Mouse (Mus musculus) mammary gland, adult 2 months (tissue): Measurements from ENCODE around the gene Tom1l2. TPM values are rescaled to one million over a fixed set of nuclear protein-coding genes. Genes with fewer than 3 reads are reported as not detected.

ENCODE experiments used
- polyA plus RNA-seq: library from polyadenylated mRNA; depleted of rRNA; stranded (reverse); fragments of >200 nt; gene quantifications from 2 replicates; pipeline ENCODE4 v1.2.3, GENCODE M21; 2012; ENCODE audit warnings: low replicate concordance; rRNA removed

Gene Tom1l2
- polyA plus RNA-seq, result 84.4 and 85.5 TPM in 2 replicates

DNA sequence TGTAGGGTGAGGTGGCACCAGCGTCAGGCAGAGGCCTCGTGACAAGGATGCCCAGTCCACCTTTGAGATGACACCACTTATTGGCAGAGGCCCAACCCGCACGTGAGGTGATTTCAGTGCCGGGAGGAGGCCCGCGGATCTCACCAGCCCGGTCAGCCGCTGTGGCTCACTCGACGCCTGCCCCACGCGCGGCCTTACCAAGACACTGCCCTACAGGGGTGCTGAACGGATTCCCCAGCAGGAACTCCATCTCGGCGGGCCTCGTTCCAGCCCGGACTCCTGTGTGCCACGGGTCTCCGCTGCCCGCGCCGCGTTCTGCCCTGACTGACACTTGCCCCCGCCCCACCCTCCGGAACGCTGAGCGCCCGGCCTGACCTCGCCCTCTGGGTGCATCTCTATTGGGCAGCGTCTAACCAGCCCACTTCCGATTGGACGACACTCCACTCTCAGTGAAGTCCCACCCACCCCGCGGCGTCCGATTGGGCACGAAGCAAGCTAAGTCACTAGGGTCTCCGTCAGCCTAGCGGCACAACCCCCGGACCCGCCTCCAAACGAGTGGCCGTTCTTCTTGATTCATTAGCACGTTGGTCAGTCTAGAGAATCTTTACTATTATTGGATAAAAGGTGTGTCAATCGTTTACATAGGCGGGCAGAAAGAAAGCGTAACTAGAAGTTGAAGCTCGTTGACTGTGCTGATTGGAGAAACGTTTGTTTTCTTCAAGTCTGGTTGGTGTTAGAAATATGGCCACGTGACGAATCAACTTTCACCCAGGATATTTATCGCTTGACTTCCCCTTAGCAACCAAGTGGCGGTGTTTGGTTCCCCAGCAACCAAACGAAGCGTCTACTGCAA is at the start of gene Tom1l2, which contains the start of gene Drc3:
TSS of gene Tom1l2 (minus strand) at position 347 of the 853 bp plus-strand sequence.
TSS of gene Drc3 (plus strand) at position 771 of the 853 bp plus-strand sequence.

DNA sequence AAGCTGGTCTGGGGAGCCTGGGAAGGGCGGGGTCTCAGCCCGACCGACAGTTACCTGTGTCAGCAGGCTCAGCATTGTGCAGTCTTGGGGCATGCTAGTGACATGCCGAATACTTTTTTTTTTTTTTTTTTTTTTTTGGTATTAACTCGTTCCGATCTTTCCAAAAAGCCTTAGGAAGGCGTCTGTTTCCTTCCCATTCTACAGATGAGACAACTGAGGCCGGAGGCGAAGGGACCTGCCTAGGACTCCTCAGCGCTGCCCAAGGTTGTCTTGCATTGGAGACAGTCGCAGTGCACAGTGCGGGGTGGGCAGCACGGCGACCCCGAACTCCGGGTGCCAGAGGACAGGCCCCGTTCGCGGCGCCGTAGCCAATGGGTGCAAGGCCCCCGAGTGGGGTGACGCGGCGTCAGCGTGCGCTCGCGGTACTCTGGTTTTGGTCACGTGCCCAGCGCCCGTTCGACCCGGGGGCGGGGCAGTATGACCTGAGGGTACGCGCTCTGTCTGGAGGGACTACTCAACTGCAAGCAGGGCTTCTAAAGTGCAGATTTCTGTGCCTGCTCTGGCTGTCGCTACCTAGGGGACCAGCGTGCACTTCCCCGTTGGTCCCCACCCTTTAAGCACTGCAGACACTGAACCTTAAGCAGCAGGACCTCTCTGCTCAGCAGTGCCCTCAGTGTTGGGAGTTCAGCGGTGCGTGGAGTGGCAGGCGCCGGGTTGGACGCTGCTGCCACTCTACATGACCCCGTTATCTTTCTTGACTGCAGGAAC is 130.1 kb downstream of the Tom1l2 start, which contains the start of gene Srebf1:
TSS of gene Srebf1 (minus strand) at position 113 of the 768 bp plus-strand sequence.

Other genes with a start within 250 kb of the Tom1l2 start
- gene Rai1, start 247.9 kb downstream of the Tom1l2 start, polyA plus RNA-seq, result 33.0 and 67.6 TPM in 2 replicates
- gene Srebf1, start 130.3 kb downstream of the Tom1l2 start, polyA plus RNA-seq, result 774 and 1,174 TPM in 2 replicates
- 0.29 and 2.2 TPM in 2 replicates for gene Drc3, start 424 bp upstream of the Tom1l2 start, polyA plus RNA-seq
- gene Gid4, start 64.2 kb upstream of the Tom1l2 start, polyA plus RNA-seq, result 31.2 and 42.4 TPM in 2 replicates
- gene Atpaf2, start 65.6 kb upstream of the Tom1l2 start, polyA plus RNA-seq, result 51.7 and 66.1 TPM in 2 replicates
- 38.9 and 50.1 TPM in 2 replicates for gene Drg2, start 101.7 kb upstream of the Tom1l2 start, polyA plus RNA-seq
- gene Myo15, start 116.4 kb upstream of the Tom1l2 start, polyA plus RNA-seq, result 0.17 and 0.19 TPM in 2 replicates
- 30.1 and 33.6 TPM in 2 replicates for gene Alkbh5, start 183.5 kb upstream of the Tom1l2 start, polyA plus RNA-seq